Mouse (Mus musculus) limb, embryonic 13.5 days (tissue): ENCODE data around the gene Tpmt. TPM values are rescaled to one million over a fixed set of nuclear protein-coding genes. Genes with fewer than 3 reads are reported as not detected.

Source experiments
- polyA plus RNA-seq: library from polyadenylated mRNA; unstranded; fragments of >200 nt; fragmentation: Nextera tagmentation; extraction: Ambion mirVana; gene quantifications from 2 replicates; pipeline ENCODE4 v1.2.1, GENCODE M21; 2015

Tpmt gene
- polyA plus RNA-seq, 1 experiment from 2014 or later = 24.0 TPM

Other genes with a start within 250 kb of the Tpmt start
- gene Kif13a, start 114.9 kb downstream of the Tpmt start, polyA plus RNA-seq = 17.4 and 20.3 TPM in 2 replicates
- gene Nhlrc1, start 29.9 kb downstream of the Tpmt start, polyA plus RNA-seq = 3.4 and 4.3 TPM in 2 replicates
- gene Kdm1b, start 1.2 kb downstream of the Tpmt start, polyA plus RNA-seq = 11.7 and 13.6 TPM in 2 replicates
- 345 and 372 TPM in 2 replicates for gene Dek, start 61.5 kb upstream of the Tpmt start, polyA plus RNA-seq
- gene Rnf144b, start 77.9 kb upstream of the Tpmt start, polyA plus RNA-seq = 2.0 and 2.1 TPM in 2 replicates